Mouse (Mus musculus): ENCODE data around the gene Olfr459.

DNA sequence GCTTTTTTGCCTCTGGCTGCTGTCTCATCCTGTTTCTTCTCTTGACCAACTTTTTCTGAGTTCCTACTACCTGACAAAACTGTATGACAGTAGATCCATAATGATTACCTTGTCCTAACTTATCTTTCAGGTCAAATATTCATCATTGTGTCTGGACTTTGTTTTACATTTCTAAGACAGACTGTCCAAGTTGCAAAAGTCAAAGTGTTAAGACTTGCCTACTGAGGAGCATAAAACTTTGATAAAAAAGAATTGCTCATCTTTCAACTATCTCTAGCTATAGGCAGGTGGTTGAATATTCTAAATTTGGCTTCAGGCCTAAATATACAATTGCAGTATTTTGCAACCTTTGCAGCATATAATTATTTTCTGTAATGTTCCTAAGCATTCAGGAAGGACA lies 49.1 kb upstream of the Olfr459 start:
- no peak for TF ChIP-seq CTCF (IDR thresholded peaks at IDR 0.05; ENCODE audit: control insufficient read depth, insufficient read depth, insufficient read length)
- TF ChIP-seq USF1 (IDR thresholded peaks at IDR 0.05; ENCODE audit: low read depth) = no peak
